Mouse (Mus musculus): ENCODE data around the gene Fip1l1. TPM values are rescaled to one million over a fixed set of nuclear protein-coding genes. Genes with fewer than 3 reads are reported as not detected.

Gene Fip1l1
- total RNA-seq, 2 experiments from 2014 or later, result 55.5 to 117 TPM

- ATAC-seq (ENCODE audit: poor library complexity, severe bottlenecking), result no peak
Measured at GRCm38 (mm10) chr5:74612713-74613112, 77.5 kb downstream of the Fip1l1 start.

- no peak for ATAC-seq (ENCODE audit: poor library complexity, severe bottlenecking)
Measured at GRCm38 (mm10) chr5:74613491-74614151, 78.4 kb downstream of the Fip1l1 start.

- ATAC-seq (ENCODE audit: poor library complexity, severe bottlenecking), result no peak
Measured at GRCm38 (mm10) chr5:74617816-74618572, 82.7 kb downstream of the Fip1l1 start.

- no peak for ATAC-seq (ENCODE audit: poor library complexity, severe bottlenecking)
Measured at GRCm38 (mm10) chr5:74618573-74619059, 83.4 kb downstream of the Fip1l1 start.

GRCm38 (mm10) chr5:74621691-74622470 lies 86.6 kb downstream of the Fip1l1 start:
- no peak for ATAC-seq (ENCODE audit: poor library complexity, severe bottlenecking)

GRCm38 (mm10) chr5:74623316-74624000 lies 88.2 kb downstream of the Fip1l1 start:
- ATAC-seq (ENCODE audit: poor library complexity, severe bottlenecking), result no peak

- ATAC-seq (ENCODE audit: poor library complexity, severe bottlenecking), result no peak
Measured at GRCm38 (mm10) chr5:74624385-74624784, 89.1 kb downstream of the Fip1l1 start.

GRCm38 (mm10) chr5:74628001-74628400 lies 92.8 kb downstream of the Fip1l1 start:
- no peak for ATAC-seq (ENCODE audit: poor library complexity, severe bottlenecking)

GRCm38 (mm10) chr5:74632369-74633114 lies 97.3 kb downstream of the Fip1l1 start:
- ATAC-seq (ENCODE audit: poor library complexity, severe bottlenecking), result no peak

- ATAC-seq (ENCODE audit: poor library complexity, severe bottlenecking), result no peak
Measured at GRCm38 (mm10) chr5:74633453-74633852, 98.2 kb downstream of the Fip1l1 start.

GRCm38 (mm10) chr5:74634391-74634790 lies 99.1 kb downstream of the Fip1l1 start:
- ATAC-seq (ENCODE audit: poor library complexity, severe bottlenecking), result no peak

GRCm38 (mm10) chr5:74639516-74639915 lies 104.3 kb downstream of the Fip1l1 start:
- no peak for ATAC-seq (ENCODE audit: poor library complexity, severe bottlenecking)

- no peak for ATAC-seq (ENCODE audit: poor library complexity, severe bottlenecking)
Measured at GRCm38 (mm10) chr5:74640504-74640903, 105.3 kb downstream of the Fip1l1 start.

GRCm38 (mm10) chr5:74641000-74641399 lies 105.8 kb downstream of the Fip1l1 start:
- peak; percentile 68; the same call in 1 of the 2 replicates for ATAC-seq (ENCODE audit: poor library complexity, severe bottlenecking)

GRCm38 (mm10) chr5:74642291-74642690 lies 107.0 kb downstream of the Fip1l1 start:
- no peak for ATAC-seq (ENCODE audit: poor library complexity, severe bottlenecking)

- no peak for ATAC-seq (ENCODE audit: poor library complexity, severe bottlenecking)
Measured at GRCm38 (mm10) chr5:74647584-74647984, 112.3 kb downstream of the Fip1l1 start.

GRCm38 (mm10) chr5:74648216-74648615 lies 113.0 kb downstream of the Fip1l1 start:
- ATAC-seq (ENCODE audit: poor library complexity, severe bottlenecking), result no peak
